Mouse (Mus musculus) stomach, adult 2 months (tissue): ENCODE results near the gene Fibp. TPM values are rescaled to one million over a fixed set of nuclear protein-coding genes. Genes with fewer than 3 reads are reported as not detected.

Experiments used
- polyA plus RNA-seq: library from polyadenylated mRNA; depleted of rRNA; stranded (reverse); fragments of >200 nt; gene quantifications from 2 replicates; pipeline ENCODE4 v1.2.3, GENCODE M21; 2012; rRNA removed

Fibp gene
- polyA plus RNA-seq = 58.0 and 59.2 TPM in 2 replicates

GRCm38 (mm10) chr19:5460465-5460911 is at the start of gene Fibp:
Fibp (plus strand) TSS chr19:5460615.

GRCm38 (mm10) chr19:5424782-5425741 is 35.4 kb upstream of the Fibp start, which contains the start of the genes Drap1 and AI837181:
Drap1 (minus strand) TSS chr19:5424979.
AI837181 (plus strand) TSS chr19:5425144.

GRCm38 (mm10) chr19:5447515-5448353 is 12.7 kb upstream of the Fibp start, which contains the start of gene Fosl1:
Fosl1 (plus strand) TSS chr19:5447547.

GRCm38 (mm10) chr19:5457746-5458442 is 2.5 kb upstream of the Fibp start, which contains the start of gene Ccdc85b:
Ccdc85b (minus strand) TSS chr19:5457894.

GRCm38 (mm10) chr19:5468374-5468773 is 8.0 kb downstream of the Fibp start, which contains the start of gene Ctsw:
Ctsw (minus strand) TSS chr19:5468507.

GRCm38 (mm10) chr19:5473720-5474119 is 13.3 kb downstream of the Fibp start, which contains the start of gene Efemp2:
Efemp2 (plus strand) TSS chr19:5473954.

GRCm38 (mm10) chr19:5487768-5488550 is 27.5 kb downstream of the Fibp start, which contains the start of gene Mus81:
Mus81 (minus strand) TSS chr19:5488402.

GRCm38 (mm10) chr19:5490313-5490897 is 30.0 kb downstream of the Fibp start, which contains the start of gene Cfl1:
Cfl1 (plus strand) TSS chr19:5490455.

GRCm38 (mm10) chr19:5503687-5504086 is 43.3 kb downstream of the Fibp start, which contains the start of gene 1700020D05Rik:
1700020D05Rik (minus strand) TSS chr19:5503787.

GRCm38 (mm10) chr19:5510031-5511026 is 49.9 kb downstream of the Fibp start, which contains the start of gene Snx32:
Snx32 (minus strand) TSS chr19:5510538.

Other genes with a start within 250 kb of the Fibp start
- gene Pacs1, start 187.5 kb upstream of the Fibp start, polyA plus RNA-seq = 8.3 and 8.5 TPM in 2 replicates
- 56.0 and 68.1 TPM in 2 replicates for gene Sf3b2, start 165.2 kb upstream of the Fibp start, polyA plus RNA-seq
- 0.16 and 0.17 TPM in 2 replicates for gene Gal3st3, start 162.3 kb upstream of the Fibp start, polyA plus RNA-seq
- gene Catsper1, start 124.9 kb upstream of the Fibp start, polyA plus RNA-seq = not detected in 2 replicates
- 375 and 786 TPM in 2 replicates for gene Cst6, start 111.0 kb upstream of the Fibp start, polyA plus RNA-seq
- gene Eif1ad, start 93.9 kb upstream of the Fibp start, polyA plus RNA-seq = 12.8 and 13.9 TPM in 2 replicates
- 79.4 and 85.3 TPM in 2 replicates for gene Banf1, start 93.4 kb upstream of the Fibp start, polyA plus RNA-seq
- 3.3 and 5.9 TPM in 2 replicates for gene Sart1, start 71.9 kb upstream of the Fibp start, polyA plus RNA-seq
- 0.38 TPM in 1 of 2 replicates, not detected in the other for gene Tsga10ip, start 58.1 kb upstream of the Fibp start, polyA plus RNA-seq
- gene Drap1, start 35.6 kb upstream of the Fibp start, polyA plus RNA-seq = 65.5 and 68.9 TPM in 2 replicates
- gene AI837181, start 35.5 kb upstream of the Fibp start, polyA plus RNA-seq = 39.1 and 49.8 TPM in 2 replicates
- gene Fosl1, start 13.1 kb upstream of the Fibp start, polyA plus RNA-seq = 3.9 and 5.8 TPM in 2 replicates
- gene Ccdc85b, start 2.7 kb upstream of the Fibp start, polyA plus RNA-seq = 4.7 and 7.0 TPM in 2 replicates
- 0.39 and 0.48 TPM in 2 replicates for gene Ctsw, start 7.9 kb downstream of the Fibp start, polyA plus RNA-seq
- 42.2 and 56.1 TPM in 2 replicates for gene Efemp2, start 13.3 kb downstream of the Fibp start, polyA plus RNA-seq
- gene Mus81, start 27.8 kb downstream of the Fibp start, polyA plus RNA-seq = 23.4 and 28.0 TPM in 2 replicates
- 163 and 181 TPM in 2 replicates for gene Cfl1, start 29.8 kb downstream of the Fibp start, polyA plus RNA-seq
- 0.14 TPM in 1 of 2 replicates, not detected in the other for gene 1700020D05Rik, start 43.2 kb downstream of the Fibp start, polyA plus RNA-seq
- 1.4 and 3.3 TPM in 2 replicates for gene Snx32, start 49.9 kb downstream of the Fibp start, polyA plus RNA-seq
- gene Ovol1, start 100.0 kb downstream of the Fibp start, polyA plus RNA-seq = 15.5 and 19.7 TPM in 2 replicates
- gene Ap5b1, start 107.4 kb downstream of the Fibp start, polyA plus RNA-seq = 7.9 and 8.8 TPM in 2 replicates
- gene Rnaseh2c, start 141.3 kb downstream of the Fibp start, polyA plus RNA-seq = 33.0 and 50.2 TPM in 2 replicates
- 16.5 and 19.2 TPM in 2 replicates for gene Kat5, start 149.6 kb downstream of the Fibp start, polyA plus RNA-seq
- 51.2 and 52.1 TPM in 2 replicates for gene Rela, start 176.9 kb downstream of the Fibp start, polyA plus RNA-seq
- gene Sipa1, start 203.1 kb downstream of the Fibp start, polyA plus RNA-seq = 17.8 and 23.9 TPM in 2 replicates
- 39.8 and 46.6 TPM in 2 replicates for gene Map3k11, start 228.1 kb downstream of the Fibp start, polyA plus RNA-seq
- gene Pcnx3, start 228.3 kb downstream of the Fibp start, polyA plus RNA-seq = 72.3 and 74.8 TPM in 2 replicates
- gene Kcnk7, start 243.8 kb downstream of the Fibp start, polyA plus RNA-seq = 5.6 and 9.1 TPM in 2 replicates